Mouse (Mus musculus) gastrocnemius, adult 8-10 months (tissue): ENCODE measurements around the gene Nlrp9a. TPM values are rescaled to one million over a fixed set of nuclear protein-coding genes. Genes with fewer than 3 reads are reported as not detected.
"Not testable (repeated sequence)": the region's sequence is repeated elsewhere in the genome, so short reads cannot be mapped to it uniquely, and the experiment has no call there.

Experiments
- DNase-seq, 2 experiments: peaks; one replicate each; pipeline ENCODE4 v3.0.0; 2022; ENCODE audit warnings: low spot score in 2 of 2
- microRNA-seq: library from miRNA; unstranded; fragments of <30 nt; microRNA quantifications from one replicate; pipeline ENCODE4 v1.2.0, GENCODE M21; 2022
- total RNA-seq, 4 experiments: library from RNA; stranded (reverse); gene quantifications; 2 replicates each; pipeline ENCODE4 v1.2.4; 2022

The Nlrp9a gene
- total RNA-seq: not detected

DNA sequence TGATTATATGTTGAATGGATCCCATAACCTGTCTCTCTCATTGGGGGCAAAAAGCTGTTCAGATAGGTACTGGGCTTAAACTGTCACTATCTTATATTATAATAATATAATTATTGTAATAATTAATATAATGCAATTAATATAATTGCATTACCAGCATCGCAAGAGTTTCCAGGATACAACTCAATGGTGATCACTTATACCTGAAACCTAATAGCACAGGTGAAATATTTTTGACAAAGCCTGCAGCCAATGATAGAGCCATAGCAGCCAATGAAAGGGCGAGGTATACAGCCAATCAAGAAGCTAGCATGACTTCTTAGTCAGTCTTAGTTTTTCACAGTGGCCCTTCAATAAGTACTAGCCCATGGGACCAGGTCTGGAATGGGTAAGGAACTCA is at the start of gene Nlrp9a:
Gene Nlrp9a, plus strand, starts transcription at position 301 of the 400 bp plus-strand sequence.
- DNase-seq: not testable (repeated sequence)

DNA sequence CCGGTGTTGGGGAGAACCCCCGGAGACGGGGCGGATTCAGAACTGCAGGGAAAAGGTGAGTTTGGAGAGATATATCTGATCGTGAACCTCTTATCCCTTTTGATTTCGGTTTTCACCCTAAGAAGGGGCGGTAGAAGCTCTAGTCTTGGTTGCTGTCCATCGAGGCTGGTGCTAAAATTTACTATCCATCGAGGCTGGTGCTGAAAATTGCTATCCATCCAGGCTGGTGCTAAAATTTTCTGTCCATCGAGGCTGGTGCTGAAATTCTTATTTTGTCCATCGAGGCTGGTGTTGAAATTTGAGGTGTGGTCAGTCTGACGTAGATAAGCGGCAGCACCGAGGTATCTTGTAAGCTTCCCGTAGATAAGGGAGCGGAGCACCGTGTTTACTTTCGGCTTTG is 45.3 kb upstream of the Nlrp9a start:
- DNase-seq: not testable (repeated sequence)

DNA sequence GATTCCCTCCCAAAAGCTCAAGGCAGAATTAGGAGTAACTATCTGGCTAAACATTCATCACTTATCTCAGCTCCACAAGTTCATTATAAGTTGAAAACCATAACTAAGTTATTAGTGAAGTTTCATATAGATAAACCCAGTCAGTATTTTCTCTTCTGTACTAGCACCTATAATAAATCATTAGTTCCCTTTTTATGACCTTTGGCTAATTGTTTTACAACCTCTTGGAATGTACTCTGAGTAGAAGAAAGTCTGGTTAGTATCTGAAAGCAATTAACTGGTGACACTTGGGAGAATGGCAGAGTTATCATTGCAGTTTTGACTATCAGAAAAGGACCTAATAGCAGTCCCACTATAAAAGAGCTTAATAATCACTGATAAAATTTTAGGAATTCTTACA is 54.3 kb downstream of the Nlrp9a start:
- no peak for DNase-seq

DNA sequence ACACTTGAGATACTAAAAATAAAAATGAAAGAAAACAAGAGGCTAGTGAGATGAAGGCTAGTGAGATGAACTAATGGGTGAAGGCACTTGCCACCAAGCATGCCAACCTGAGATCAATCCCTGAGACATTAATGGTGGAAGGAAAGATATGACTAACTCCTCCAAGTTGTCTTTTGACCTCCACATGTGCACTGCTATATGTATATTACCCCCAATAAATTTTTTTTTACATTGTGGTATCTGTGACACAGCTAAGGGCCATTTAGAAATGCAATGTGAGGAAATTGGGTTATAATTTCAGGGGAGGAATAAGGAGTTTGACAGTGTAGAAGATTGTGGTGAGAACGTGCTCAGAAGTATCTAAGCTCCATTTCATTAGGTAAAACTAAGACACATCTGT is 55.0 kb downstream of the Nlrp9a start:
- no peak for DNase-seq

DNA sequence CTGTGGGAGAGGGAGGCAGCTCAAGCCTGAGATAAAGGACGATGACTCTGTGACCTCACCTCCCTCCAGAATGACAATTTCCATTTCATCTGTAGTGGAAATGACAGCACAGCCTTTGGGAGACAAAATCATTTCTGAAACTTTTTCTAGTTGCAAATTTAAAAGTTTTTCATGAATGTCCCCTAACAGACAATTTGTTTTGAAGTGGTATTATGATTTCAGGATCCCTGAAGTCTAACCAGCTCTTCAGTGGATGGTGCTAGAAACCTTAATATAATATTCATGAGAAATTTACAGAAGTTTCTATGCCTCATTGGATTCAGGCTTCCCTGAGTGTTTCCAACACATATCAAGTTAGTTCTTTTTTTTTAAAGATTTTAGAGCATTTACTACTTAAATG is 83.5 kb downstream of the Nlrp9a start, which contains the start of gene Vmn1r185:
Gene Vmn1r185, minus strand, starts transcription at position 101 of the 400 bp plus-strand sequence.
- DNase-seq: not testable (repeated sequence)

Small RNA genes lying within 50 kb of the gene (microRNA-seq; reads per million reads assigned to microRNA genes)
- not detected for gene Gm25947

Other genes with a start within 250 kb of the Nlrp9a start
- not detected for gene Cyp2a4, start 227.9 kb upstream of the Nlrp9a start, total RNA-seq
- gene Nlrp9c, start 131.3 kb upstream of the Nlrp9a start, total RNA-seq: not detected
- gene Nlrp4a, start 99.9 kb upstream of the Nlrp9a start, total RNA-seq: not detected
- not detected for gene Vmn1r185, start 83.4 kb downstream of the Nlrp9a start, total RNA-seq
- gene Cyp2b23, start 151.4 kb downstream of the Nlrp9a start, total RNA-seq: not detected
- not detected for gene Cyp2b19, start 222.1 kb downstream of the Nlrp9a start, total RNA-seq